Mouse (Mus musculus) cerebellum, adult 18-20 months (tissue): ENCODE results near the gene Rnf121.
"Not testable (repeated sequence)": the region's sequence is repeated elsewhere in the genome, so short reads cannot be mapped to it uniquely, and the experiment has no call there.

ENCODE experiments used
- DNase-seq, 2 experiments: peaks; one replicate each; pipeline ENCODE4 v3.0.0; 2021

The Rnf121 gene

DNA sequence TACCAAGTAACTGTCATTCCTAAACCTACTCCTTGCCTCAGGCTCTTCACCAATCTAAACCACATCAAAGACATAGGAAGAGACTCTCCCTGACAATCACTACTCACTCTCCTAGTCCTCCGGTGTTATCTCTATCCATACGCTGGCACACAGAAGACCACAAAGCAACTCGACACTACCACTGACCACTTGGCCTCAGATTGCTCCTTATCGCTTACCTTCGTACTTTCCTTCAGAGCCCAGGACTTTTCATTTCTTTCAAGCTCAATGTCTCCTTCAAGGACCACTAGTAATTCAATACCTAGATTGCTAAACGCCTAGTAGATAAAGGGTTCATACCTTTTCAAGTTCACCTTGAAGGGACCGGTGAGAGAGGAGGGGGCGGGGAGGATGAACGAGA, 1.4 kb downstream of the Rnf121 start:
- DNase-seq: no peak

DNA sequence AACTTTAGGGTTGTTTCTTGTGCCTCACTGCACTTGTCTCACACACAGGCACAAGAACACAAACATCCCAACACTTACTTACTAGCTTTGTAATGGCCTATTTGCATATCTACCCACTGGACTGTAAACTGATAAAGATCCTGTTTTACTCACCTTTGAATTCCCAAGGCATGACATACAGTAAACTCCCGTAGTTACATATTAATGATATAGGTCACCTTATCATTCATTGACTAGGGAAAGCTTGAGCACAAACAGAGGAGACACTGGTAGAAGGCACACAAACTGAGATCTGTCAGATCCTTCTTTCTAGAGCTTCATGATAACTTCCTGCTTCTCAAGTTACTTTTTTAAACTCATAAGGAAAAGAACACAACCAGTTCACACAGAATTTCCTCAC, 3.1 kb downstream of the Rnf121 start:
- no peak for DNase-seq

DNA sequence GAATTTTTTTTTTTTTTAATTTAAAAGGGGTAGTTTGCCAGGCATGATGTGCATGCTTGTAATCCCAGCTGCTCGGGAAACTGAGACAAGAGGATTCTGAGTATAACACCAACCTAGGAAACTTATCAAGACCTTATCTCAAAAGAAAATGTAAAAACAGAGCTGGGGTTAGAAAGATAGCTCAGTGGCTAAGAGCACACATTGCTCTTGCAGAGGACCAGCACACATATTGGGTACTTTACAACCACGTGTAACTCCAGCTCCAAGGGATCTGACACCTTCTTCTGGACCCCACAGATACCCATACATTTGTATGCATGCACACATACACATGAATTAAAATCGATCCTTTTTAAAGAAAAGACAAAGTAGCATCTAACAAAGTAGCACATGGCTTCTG, 3.9 kb downstream of the Rnf121 start:
- no peak for DNase-seq

DNA sequence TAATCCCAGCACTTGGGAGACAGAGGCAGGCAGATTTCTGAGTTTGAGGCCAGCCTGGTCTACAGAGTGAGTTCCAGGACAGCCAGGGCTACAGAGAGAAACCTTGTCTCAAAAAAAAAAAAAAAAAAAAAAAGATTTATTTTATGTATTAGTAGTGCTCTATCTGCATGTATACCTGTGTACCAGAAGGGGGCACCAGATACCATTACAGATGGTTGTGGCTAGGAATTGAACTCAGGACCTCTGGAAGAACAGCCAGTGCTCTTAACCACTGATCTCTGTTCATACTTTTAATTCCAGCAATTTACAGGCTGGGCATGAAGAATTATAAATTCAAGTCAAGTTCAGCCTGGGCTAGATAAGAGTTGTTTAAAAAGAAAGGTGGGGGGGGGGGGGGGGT, 16.7 kb downstream of the Rnf121 start:
- not testable (repeated sequence) for DNase-seq

DNA sequence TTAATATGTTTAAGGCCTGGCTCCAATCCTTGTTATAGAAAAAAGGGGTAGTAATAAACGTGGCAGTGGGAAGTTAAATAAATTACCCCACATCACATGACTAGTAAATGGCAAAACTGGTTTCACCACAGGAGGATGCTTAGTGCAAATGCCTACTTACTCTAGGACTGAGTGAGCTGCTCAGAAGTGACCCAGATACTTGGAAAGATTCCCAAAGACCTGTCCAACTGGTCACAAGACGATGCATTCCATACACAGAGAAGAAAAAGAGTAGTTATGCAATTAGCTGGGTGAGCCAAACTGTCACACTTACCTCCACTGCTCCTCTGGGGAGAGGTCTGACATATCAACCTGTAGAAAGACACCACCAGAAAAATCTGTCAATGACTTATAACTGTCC, 23.0 kb downstream of the Rnf121 start:
- DNase-seq: no peak

DNA sequence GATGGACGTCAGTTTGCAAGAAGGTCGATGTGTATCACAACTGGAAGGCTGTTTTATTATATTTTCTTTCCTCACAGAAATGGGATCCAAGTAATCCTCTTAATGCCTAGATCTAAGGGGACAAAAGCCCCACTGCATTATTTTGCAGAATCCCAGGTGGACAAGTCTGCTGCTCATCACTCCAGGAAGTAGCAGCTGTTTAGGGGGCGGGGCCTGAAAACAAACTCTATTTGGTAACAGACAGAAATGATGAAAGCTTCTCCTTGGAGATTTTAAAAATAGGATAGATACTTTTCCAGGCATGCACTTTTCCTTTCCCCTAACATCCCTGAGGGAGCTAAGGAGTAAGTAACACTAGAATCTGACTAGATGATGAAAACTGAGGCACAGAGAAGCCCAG, 28.0 kb downstream of the Rnf121 start:
- no peak for DNase-seq

DNA sequence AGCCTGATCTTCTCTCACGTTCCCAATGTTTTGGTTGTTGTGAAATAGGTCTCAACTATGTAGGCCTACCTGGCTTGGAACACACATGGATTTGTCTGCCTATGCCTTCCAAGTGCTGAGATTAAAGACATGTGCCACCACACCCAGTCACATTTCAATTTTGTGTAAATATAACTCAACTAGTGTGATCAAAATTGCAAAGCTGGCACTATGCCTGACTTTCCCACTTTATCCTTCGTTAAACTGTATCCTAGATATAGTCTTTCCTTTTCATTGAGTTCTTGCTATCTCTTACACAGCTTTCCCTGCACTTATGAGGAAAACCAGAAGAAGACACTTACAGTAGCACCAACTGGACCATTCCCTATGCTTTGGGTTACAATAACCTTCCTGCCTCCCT, 29.7 kb downstream of the Rnf121 start:
- DNase-seq: no peak

DNA sequence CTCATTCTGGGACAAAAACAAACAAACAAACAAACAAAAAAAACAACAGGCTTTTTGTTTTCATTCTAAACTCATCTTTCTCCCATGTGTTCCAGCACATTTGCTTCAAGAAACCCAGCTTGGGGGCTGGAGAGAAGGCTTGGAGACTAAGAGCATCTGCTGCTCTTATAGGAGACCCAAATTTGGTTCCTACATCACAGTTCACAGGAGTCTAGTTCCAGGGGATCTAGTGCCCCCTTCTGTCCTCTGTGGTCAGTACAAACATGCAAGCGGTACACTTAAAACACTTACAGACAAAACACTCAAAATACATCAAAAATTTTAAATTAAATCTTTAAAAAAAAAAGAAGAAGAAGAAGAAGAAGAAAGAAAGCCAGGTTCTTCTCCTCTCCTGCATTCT, 30.4 kb downstream of the Rnf121 start:
- peak; percentile 34 to 36 for DNase-seq

DNA sequence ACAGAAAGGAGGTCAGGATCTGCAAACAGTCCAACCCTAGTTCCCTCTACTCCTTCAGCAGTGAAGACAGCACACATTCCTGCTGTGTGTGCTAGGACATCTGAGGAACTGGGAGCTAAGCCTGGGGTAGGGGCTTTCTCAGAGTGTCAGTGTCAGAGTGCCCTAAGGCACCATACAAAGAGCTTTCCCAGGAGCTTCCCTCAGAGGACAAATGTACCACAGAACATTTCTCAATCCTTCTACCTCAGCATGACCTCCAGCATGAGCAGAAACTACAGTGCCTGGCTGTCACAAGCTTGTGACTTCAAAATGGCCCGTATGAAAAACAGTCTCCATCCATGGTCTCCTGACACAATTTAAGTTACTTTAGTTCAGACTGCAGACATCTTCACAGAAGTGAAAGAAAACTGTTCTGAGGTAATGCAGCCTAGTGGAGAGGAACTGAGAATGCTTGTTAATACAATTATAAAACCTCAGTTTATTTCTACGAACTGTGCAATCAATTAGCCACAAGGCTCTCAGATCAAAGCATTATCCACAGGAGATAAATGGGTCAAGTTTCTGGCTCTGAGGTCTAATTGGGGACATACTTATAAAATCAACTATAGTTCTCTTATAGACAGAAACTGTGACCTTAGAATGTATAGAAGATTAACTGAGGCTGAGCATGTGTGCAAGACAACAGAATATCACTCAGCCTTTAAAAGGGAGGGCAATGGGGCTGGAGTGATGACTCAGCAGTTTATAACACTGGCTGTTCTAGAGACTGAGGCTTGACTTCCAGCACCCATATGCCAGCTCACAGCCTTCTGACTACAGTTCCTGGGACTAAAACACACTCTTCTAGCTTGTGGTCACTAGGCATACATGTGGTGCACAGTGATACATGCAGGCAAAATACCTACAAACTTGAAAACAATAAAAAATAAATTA, 39.8 kb downstream of the Rnf121 start:
- DNase-seq: no peak

DNA sequence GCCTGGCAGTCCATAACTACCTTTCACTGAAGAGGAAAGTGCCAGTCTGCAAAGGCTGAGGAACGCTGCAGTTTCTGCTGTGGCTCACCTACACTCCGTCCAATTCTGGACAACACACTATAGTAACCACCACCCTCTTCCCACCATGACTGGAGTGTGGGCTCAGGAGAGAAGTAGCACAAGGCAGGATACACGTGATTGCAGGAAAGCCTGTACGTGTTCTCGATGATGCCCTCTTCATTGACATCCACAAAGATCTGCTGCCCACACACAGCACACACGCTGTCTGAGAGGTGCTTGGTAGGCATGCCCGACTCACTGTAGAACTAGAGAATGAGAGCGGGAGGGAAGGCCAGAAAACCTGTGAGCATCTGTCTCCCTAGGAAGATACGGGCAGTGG, 41.4 kb downstream of the Rnf121 start:
- DNase-seq: no peak

DNA sequence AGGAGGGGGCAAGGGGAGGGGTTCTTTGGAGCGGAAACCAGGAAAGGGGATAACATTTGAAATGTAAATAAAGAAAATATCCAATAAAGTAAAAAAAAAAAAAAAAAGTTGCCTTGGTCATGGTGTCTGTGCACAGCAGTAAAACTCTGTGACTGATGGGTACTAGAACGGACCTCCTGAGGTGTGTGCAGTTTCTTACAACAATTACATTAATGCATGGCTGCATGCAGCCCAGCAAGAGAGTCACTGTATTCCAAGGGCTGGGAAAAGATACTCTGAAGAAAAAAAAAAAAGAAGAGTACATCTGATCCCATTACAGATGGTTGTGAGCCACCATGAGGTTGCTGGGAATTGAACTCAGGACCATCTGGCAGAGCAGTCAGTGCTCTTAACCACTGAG, 44.3 kb downstream of the Rnf121 start:
- not testable (repeated sequence) for DNase-seq

DNA sequence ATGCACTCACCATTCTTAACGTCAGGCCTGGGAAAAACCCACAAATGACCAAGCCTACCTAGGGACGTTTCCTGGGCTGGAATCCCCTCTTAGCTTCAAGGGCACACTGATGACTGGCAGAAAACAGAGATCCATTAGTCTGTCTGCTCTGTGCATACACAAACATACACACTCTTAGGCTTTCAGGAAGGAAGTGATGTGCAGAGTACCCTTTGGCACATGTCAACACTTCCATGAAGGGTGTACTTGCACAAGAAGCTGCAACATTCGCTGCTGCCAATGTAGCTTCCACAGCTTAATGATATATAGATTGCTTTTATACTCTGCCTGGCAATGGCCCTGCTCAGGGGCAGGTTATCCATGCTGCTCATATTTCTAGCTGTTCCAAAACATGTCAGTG, 45.9 kb downstream of the Rnf121 start:
- no peak for DNase-seq

DNA sequence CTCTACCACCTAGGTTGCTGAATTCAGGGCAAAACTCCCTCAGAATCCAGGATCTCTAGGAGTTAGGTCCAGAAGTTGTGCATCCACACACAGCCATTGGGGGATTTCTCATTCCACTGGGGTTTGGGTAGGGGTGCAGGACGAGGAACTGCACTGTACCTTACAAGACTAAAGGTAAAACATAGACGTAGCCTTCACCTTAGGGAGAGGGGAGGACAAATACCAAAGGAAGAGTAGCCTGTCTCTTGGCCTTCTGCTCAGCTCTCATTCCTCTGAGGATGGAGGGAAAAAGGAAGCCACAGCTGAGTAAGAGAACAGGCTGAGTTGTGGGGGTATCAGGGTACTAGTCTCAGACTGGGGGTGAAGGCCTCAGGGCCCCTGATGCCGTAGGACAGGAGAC, 46.7 kb downstream of the Rnf121 start, which contains the start of gene Il18bp:
TSS of gene Il18bp (minus strand) at position 101 of the 400 bp plus-strand sequence.
- DNase-seq: no peak

DNA sequence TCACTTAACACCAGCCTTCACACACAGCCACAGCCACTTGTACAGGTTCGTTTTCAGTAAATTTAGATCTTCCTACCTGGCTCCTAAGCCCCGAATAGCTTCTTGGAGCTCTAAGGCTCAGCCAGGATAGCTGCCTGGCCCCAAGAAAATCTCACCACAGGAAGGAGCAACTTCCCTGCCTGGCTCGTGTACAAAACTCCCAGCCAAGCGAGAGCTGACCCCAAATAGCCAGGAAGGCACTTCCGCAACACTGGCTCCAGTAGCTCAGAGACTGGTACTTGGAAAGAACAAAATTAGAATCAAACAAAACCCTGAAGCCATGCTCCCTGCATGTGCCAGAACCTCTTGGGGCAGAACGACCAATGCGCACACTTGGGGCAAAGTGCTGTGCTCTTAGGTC, 47.2 kb downstream of the Rnf121 start:
- peak in 1 of 2 experiments; percentile 33 for DNase-seq

DNA sequence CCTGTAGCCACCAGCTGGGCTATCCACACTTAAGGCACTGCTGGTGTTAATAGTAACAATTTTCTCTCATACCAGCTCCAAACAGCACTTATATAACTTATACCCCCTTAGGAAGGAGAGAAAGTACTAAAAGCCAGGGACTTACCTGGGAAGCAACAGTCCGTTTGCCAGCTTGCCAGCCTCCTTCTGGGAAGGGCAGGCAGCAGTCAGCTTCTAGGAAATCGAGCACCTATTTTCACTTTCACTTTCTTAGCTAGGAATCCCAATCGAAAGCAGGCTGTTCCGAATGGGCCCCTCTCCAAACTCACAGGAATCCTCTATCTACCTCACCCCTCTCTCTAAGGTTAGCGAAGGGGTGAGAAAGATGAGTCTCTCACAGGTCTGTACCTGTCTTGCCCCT, 47.8 kb downstream of the Rnf121 start:
- no peak for DNase-seq

DNA sequence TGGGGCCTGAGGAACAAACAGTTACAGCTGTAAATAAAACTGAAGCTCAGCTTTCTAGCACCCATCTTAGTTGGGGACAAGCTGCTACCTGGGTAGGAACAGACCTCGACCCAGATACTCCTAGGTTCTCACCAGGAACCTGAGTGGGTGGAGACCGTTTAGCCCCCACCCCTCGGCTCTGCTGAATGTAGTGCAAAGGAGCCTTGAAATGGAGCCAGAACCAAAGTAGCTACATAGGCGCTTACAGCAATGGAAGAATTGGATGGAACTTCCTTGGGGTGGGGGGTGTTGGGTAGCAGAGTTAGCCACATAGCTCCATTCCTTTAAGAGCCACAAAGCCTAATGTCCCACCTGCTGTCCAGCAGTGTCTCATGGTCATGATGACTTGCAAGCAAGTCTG, 48.3 kb downstream of the Rnf121 start:
- DNase-seq: no peak

DNA sequence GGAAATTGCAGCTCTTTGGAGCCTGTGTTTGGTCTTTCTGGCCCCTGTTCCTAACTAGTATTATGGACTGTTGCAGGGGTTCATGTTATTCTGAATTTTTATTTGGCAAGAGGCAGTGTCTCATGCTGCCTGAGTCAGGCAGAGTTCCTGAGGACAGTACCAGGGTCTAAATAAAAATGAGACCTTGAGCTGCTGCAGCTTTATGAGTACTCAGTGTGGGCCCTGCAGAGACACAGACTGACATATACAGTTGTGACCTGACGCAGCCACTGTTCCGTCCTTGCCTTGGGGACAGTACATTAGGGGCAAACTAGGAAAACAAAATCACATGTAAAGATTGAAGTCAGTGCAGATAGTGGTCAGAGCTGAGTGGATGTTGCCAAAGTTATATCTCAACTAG, 50.3 kb downstream of the Rnf121 start:
- no peak for DNase-seq

DNA sequence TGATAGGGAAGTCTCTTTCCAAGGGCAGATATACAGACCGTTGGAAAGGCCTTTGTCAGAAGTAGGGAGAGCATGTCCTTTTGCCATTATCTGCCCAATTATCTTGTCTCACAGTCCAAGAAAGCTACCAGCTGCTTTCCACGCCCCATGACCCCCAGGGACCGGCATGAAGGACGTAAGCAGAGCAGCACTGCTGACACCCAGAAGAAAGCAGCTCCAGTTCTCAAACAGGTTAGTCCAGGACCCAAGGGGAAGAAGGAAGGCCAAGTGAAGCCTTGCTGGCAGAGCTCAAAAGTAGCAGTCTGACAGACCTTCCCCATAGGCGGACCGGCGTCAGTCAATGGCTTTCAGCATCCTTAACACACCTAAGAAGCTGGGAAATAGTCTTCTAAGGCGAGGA, 51.9 kb downstream of the Rnf121 start:
- DNase-seq: no peak

DNA sequence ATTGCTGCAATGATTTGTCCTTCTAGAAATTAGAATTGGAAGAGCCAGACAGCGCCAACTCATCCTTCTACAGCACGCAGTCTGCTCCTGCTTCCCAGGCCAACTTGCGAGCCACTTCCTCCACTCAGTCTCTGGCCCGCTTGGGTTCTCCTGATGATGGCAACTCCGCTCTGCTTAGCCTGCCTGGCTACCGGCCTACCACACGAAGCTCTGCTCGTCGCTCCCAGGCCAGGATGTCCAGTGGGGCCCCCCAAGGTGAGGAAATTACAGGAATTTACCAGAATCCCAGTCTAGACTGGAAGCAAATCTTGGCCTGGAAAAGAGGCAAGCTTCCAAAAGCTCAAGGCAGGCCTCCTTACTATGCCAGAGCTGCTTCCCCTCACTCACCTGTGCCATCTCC, 53.4 kb downstream of the Rnf121 start:
- peak; percentile 49 to 50 for DNase-seq

DNA sequence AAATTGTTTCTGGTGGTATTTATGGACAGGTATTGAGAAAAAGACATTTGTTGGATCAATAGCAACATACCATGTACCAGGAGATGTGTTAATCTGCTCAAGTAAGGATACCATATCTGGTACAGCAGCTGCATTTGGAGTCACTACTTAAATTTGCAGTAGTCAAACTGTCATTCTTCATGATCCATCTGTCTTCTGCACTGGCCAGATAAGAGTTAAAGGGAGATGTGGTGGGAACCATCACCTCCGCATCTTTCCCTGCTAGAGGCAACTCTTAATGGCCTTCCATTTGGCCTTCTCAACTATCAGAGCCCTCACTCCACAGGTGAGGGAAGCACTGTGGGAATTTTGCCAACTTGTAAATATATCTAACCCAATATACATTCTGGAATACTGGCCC, 58.7 kb downstream of the Rnf121 start:
- no peak for DNase-seq

DNA sequence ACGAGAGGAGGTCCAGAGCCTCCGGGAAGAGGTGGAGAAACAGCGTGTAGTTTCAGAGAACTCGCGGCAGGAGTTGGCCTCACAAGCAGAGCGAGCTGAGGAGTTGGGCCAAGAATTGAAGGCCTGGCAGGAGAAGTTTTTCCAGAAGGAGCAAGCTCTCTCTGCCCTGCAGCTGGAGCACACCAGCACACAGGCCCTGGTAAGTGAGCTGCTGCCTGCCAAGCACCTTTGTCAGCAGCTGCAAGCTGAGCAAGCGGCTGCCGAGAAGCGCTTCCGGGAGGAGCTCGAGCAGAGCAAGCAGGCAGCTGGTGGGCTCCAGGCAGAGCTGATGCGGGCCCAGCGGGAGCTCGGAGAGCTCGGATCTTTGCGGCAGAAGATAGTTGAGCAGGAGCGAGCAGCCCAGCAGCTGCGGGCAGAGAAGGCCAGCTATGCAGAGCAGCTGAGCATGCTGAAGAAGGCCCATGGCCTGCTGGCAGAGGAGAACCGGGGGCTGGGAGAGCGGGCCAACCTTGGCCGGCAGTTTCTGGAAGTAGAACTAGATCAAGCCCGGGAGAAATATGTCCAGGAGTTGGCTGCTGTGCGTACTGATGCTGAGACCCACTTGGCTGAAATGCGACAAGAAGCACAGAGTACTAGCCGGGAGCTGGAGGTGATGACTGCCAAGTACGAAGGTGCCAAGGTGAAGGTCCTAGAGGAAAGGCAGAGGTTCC, 64.2 kb downstream of the Rnf121 start:
- DNase-seq: peak; percentile 57 to 61

DNA sequence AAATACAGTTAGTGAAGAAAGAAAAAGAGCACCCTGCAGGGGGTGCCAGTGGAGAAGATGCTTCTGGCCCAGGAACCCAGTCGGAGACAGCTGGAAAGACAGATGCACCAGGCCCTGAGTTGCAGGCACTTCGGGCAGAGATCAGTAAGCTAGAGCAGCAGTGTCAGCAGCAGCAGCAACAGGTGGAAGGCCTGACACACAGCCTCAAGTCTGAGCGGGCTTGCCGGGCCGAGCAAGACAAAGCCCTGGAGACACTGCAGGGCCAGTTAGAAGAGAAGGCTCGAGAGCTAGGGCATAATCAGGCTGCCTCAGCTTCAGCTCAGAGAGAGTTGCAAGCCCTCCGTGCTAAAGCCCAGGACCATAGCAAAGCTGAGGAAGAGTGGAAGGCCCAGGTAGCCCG, 65.0 kb downstream of the Rnf121 start:
- peak in 1 of 2 experiments; percentile 41 for DNase-seq

DNA sequence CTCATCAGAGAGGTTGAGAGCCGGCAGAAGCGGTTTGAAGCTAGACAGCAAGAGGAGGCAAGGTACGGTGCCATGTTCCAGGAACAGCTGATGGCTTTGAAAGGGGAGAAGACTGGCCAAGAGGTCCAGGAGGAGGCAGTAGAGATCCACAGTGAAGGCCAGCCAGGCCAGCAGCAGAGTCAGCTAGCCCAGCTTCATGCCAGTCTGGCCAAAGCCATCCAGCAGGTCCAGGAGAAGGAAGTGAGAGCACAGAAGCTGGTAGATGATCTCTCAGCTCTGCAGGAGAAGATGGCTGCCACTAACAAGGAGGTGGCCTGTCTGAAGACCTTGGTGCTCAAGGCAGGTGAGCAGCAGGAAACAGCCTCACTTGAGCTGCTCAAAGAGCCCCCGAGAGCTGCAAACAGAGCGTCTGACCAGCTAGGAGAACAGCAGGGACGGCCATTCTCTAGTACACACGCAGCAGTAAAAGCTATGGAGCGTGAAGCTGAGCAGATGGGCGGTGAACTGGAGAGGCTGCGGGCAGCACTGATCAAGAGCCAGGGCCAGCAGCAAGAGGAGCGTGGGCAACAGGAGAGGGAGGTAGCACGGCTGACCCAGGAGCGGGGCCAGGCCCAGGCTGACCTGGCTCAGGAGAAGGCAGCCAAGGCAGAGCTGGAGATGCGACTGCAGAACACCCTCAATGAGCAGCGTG, 65.7 kb downstream of the Rnf121 start:
- DNase-seq: peak; percentile 68 to 74
